Mouse (Mus musculus): ENCODE data around the gene Best1. TPM values are rescaled to one million over a fixed set of nuclear protein-coding genes. Genes with fewer than 3 reads are reported as not detected.

Gene Best1
- polyA plus RNA-seq (2014; fragmentation: Nextera tagmentation; extraction: Ambion mirVana): 0.10 and 0.41 TPM in 2 replicates

GRCm38 (mm10) chr19:10001206-10001969 is at the start of gene Best1, which contains the start of gene Rab3il1:
Best1 (minus strand) TSS chr19:10001633.
Rab3il1 (plus strand) TSS chr19:10001669.
- Histone ChIP-seq H3K27me3 (ENCODE audit: control insufficient read depth, insufficient read depth, low read length) (no peaks in the 10 kb centered on the region), H3K9me3 (replicated peaks; ENCODE audit: control insufficient read depth, low read length) (peaks cover 4% of the 10 kb centered on the region; the same call in 1 of the 2 replicates), H3K4me2 (no peak within 1 kb of the TSS), H3K9ac (ENCODE audit: low read depth, low read length) (no peak within 1 kb of the TSS), H3K4me1 (ENCODE audit: control insufficient read depth, insufficient read depth, low read length) (0 out of 2 replicates have a peak, but pooled peaks cover 2% of the 10 kb centered on the region), H3K4me3 (ENCODE audit: low read depth, low read length) (no peak within 1 kb of the TSS), H3K27ac (ENCODE audit: low read depth, low read length) (no peak within 1 kb of the TSS), H3K36me3 (ENCODE audit: control insufficient read depth, insufficient read depth, low read length) (no peaks in the 10 kb centered on the region)
- WGBS (ENCODE audit: insufficient replicate concordance): 66% methylated on average over 7 of the region's 7 CpGs
- no peak for ATAC-seq (replicated peaks; ENCODE audit: insufficient number of reproducible peaks, low FRiP score, low TSS enrichment)

DNA sequence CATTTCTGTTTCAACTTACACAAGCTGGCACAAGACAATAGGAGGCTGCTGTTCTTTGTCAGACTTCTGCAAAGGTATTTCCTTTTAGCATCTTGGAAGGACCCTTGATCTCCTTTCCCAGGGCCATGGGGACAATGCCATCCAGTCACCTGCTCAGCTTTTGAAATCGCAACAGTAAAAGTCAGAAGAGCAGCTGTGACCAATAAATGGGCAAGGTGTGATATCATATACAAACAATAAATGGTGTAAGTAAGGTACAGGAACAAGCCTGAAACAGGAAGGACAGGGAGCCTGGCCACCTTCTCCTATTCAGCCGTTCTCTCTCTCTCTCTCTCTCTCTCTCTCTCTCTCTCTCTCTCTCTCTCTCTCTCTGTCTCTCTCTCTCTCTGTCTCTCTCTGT is 49.0 kb upstream of the Best1 start:
- H3K4me2 ChIP-seq: no peak overlapping the region
- no peak for ATAC-seq (replicated peaks; ENCODE audit: insufficient number of reproducible peaks, low FRiP score, low TSS enrichment)
- 73% methylated on average over 2 of the region's 2 CpGs for WGBS (ENCODE audit: insufficient replicate concordance)

DNA sequence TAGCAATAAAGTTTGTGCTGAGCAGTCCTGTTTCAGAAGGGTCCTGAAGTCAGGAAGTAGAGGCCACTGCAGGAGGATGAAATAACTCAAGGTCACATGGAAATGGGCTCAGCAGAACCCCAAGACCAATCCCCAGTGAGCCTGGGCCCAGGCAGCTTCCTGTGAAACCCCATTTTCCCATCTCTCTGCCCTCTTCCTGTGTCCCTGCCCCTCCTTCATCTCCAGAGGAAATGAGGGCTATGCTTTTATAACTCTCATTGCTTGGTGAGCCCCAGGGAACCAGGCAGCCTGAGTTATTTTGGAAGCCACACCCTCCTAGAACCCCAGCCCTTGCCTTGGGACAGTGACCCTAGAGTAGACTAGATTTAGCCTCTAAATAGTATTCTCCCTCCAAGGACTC is 48.1 kb upstream of the Best1 start:
- Histone ChIP-seq H3K27ac (ENCODE audit: low read depth, low read length) (no peak overlapping the region), H3K27me3 (ENCODE audit: control insufficient read depth, insufficient read depth, low read length) (no peaks in the 10 kb centered on the region), H3K4me1 (ENCODE audit: control insufficient read depth, insufficient read depth, low read length) (peaks cover 20% of the 10 kb centered on the region), H3K4me2 (no peak overlapping the region), H3K9ac (ENCODE audit: low read depth, low read length) (no peak overlapping the region), H3K4me3 (ENCODE audit: low read depth, low read length) (no peak overlapping the region), H3K36me3 (ENCODE audit: control insufficient read depth, insufficient read depth, low read length) (peaks cover 4% of the 10 kb centered on the region; the same call in 1 of the 2 replicates), H3K9me3 (replicated peaks; ENCODE audit: control insufficient read depth, low read length) (no peaks in the 10 kb centered on the region)
- ATAC-seq (replicated peaks; ENCODE audit: insufficient number of reproducible peaks, low FRiP score, low TSS enrichment): no peak

More for the DNA sequence above, 49.0 kb upstream of the Best1 start:
- H3K4me1 ChIP-seq (ENCODE audit: control insufficient read depth, insufficient read depth, low read length): peaks cover 20% of the 10 kb centered on the region
- H3K27ac ChIP-seq (ENCODE audit: low read depth, low read length): no peak overlapping the region
- H3K9me3 ChIP-seq (replicated peaks; ENCODE audit: control insufficient read depth, low read length): no peaks in the 10 kb centered on the region
- no peak overlapping the region for H3K9ac ChIP-seq (ENCODE audit: low read depth, low read length)
- H3K36me3 ChIP-seq (ENCODE audit: control insufficient read depth, insufficient read depth, low read length): peaks cover 8% of the 10 kb centered on the region; the same call in 1 of the 2 replicates
- H3K4me3 ChIP-seq (ENCODE audit: low read depth, low read length): no peak overlapping the region
- no peaks in the 10 kb centered on the region for H3K27me3 ChIP-seq (ENCODE audit: control insufficient read depth, insufficient read depth, low read length)

DNA sequence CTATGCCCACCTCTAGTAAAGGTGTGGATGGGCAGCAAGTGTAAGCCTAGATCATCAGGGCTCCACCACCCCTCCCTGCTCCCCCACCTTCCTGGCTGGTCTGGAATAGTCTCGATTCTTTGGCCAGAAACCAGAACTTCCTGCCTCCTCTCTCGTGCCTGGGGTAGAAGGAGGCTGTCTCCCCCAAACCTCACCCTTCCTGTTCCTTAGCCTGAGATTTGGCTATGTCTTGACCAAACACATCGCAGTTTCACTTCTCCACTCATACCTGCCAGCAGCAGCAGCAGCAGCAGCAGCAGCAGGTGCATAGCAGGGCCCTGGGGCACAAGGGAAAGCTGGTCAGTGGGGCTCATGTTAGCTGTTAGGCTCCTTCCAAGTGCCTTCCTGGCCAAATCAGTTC is 45.5 kb upstream of the Best1 start:
- Histone ChIP-seq H3K4me2 (no peak overlapping the region), H3K27me3 (ENCODE audit: control insufficient read depth, insufficient read depth, low read length) (no peaks in the 10 kb centered on the region), H3K36me3 (ENCODE audit: control insufficient read depth, insufficient read depth, low read length) (no peaks in the 10 kb centered on the region), H3K4me3 (ENCODE audit: low read depth, low read length) (no peak overlapping the region), H3K4me1 (ENCODE audit: control insufficient read depth, insufficient read depth, low read length) (peaks cover 37% of the 10 kb centered on the region), H3K9ac (ENCODE audit: low read depth, low read length) (no peak overlapping the region), H3K9me3 (replicated peaks; ENCODE audit: control insufficient read depth, low read length) (no peaks in the 10 kb centered on the region), H3K27ac (ENCODE audit: low read depth, low read length) (0 out of 2 replicates have a peak overlapping the region, but pooled peaks have one; percentile 16)
- ATAC-seq (replicated peaks; ENCODE audit: insufficient number of reproducible peaks, low FRiP score, low TSS enrichment): no peak
- 47% methylated on average over 3 of the region's 3 CpGs for WGBS (ENCODE audit: insufficient replicate concordance)

- Histone ChIP-seq H3K36me3 (ENCODE audit: control insufficient read depth, insufficient read depth, low read length) (no peaks in the 10 kb centered on the region), H3K9me3 (replicated peaks; ENCODE audit: control insufficient read depth, low read length) (no peaks in the 10 kb centered on the region), H3K27me3 (ENCODE audit: control insufficient read depth, insufficient read depth, low read length) (no peaks in the 10 kb centered on the region), H3K27ac (ENCODE audit: low read depth, low read length) (no peak overlapping the region), H3K9ac (ENCODE audit: low read depth, low read length) (no peak overlapping the region), H3K4me3 (ENCODE audit: low read depth, low read length) (no peak overlapping the region), H3K4me1 (ENCODE audit: control insufficient read depth, insufficient read depth, low read length) (peaks cover 41% of the 10 kb centered on the region), H3K4me2 (no peak overlapping the region)
- 56% methylated on average over 4 of the region's 4 CpGs for WGBS (ENCODE audit: insufficient replicate concordance)
- ATAC-seq (replicated peaks; ENCODE audit: insufficient number of reproducible peaks, low FRiP score, low TSS enrichment): no peak
Observed at GRCm38 (mm10) chr19:10046346-10046745, 44.9 kb upstream of the Best1 start.

DNA sequence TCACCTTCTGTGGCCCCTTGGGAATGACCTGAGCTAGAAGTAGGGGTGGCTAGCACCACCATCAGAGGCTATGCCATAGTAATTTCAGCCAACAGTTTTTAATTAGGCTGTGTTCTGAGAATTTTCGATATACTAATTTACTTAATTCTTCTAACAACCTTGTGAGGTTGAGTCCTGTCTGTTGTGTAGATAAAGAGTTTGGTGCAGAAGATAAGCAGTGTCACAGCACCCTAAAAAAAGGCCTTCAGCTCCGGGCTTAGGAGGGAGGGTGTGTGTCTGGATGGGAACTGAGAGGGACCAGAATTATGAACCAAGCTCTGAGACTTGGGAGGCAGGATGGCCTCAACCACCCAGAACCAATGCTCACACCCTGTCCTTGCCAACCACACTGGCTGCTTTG is 44.3 kb upstream of the Best1 start:
- WGBS (ENCODE audit: insufficient replicate concordance): 56% methylated on average over 2 of the region's 2 CpGs
- H3K4me1 ChIP-seq (ENCODE audit: control insufficient read depth, insufficient read depth, low read length): peaks cover 41% of the 10 kb centered on the region
- no peak overlapping the region for H3K27ac ChIP-seq (ENCODE audit: low read depth, low read length)
- no peak for ATAC-seq (replicated peaks; ENCODE audit: insufficient number of reproducible peaks, low FRiP score, low TSS enrichment)
- H3K27me3 ChIP-seq (ENCODE audit: control insufficient read depth, insufficient read depth, low read length): no peaks in the 10 kb centered on the region
- no peaks in the 10 kb centered on the region for H3K9me3 ChIP-seq (replicated peaks; ENCODE audit: control insufficient read depth, low read length)
- no peak overlapping the region for H3K4me3 ChIP-seq (ENCODE audit: low read depth, low read length)
- no peak overlapping the region for H3K4me2 ChIP-seq
- no peak overlapping the region for H3K9ac ChIP-seq (ENCODE audit: low read depth, low read length)
- H3K36me3 ChIP-seq (ENCODE audit: control insufficient read depth, insufficient read depth, low read length): no peaks in the 10 kb centered on the region

DNA sequence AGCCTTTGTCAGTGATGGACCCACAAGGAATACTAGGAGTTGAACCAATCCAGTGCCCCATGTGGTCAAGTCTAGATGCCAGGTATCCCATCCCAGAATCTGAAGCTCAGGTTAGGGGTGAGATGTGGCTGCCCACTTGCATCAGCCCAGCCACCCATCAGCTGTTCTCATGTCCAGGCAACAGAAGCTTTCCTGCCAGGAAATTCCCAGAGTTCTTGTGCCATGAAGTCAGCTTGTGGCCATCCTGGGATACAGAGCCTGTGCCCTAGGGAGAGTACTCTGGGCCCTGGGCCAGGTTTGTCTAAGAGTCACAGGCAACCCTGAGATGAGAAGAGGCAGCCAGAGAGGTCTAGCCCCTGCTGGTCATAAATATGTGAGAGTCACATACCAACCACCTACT is 42.2 kb upstream of the Best1 start:
- H3K27ac ChIP-seq (ENCODE audit: low read depth, low read length): peak overlapping the region; percentile 13; the same call in 1 of the 2 replicates
- no peak overlapping the region for H3K4me3 ChIP-seq (ENCODE audit: low read depth, low read length)
- H3K9me3 ChIP-seq (replicated peaks; ENCODE audit: control insufficient read depth, low read length): no peaks in the 10 kb centered on the region
- peaks cover 44% of the 10 kb centered on the region for H3K4me1 ChIP-seq (ENCODE audit: control insufficient read depth, insufficient read depth, low read length)
- no peak for ATAC-seq (replicated peaks; ENCODE audit: insufficient number of reproducible peaks, low FRiP score, low TSS enrichment)
- peak overlapping the region; percentile 95 for H3K4me2 ChIP-seq
- no peaks in the 10 kb centered on the region for H3K27me3 ChIP-seq (ENCODE audit: control insufficient read depth, insufficient read depth, low read length)
- no peak overlapping the region for H3K9ac ChIP-seq (ENCODE audit: low read depth, low read length)
- no peaks in the 10 kb centered on the region for H3K36me3 ChIP-seq (ENCODE audit: control insufficient read depth, insufficient read depth, low read length)

DNA sequence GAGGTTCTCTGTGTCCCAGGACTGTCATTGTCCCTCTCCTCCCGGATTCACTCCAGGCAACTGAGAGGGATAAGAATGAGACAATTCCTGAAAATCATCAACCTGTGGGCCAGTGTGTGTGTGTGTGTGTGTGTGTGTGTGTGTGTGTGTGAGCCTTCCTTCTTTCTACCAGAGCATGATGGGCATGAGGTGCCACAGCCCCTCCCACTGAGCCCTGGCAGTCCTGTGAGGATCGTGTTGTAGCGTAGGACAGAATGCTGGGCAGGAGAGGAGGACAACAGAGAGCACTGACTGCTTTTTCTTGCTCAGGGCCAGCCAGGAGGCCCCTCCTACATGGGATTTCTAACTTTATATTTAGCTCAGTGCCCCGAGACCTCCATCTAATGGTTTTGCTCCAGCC is 41.4 kb upstream of the Best1 start:
- no peak for ATAC-seq (replicated peaks; ENCODE audit: insufficient number of reproducible peaks, low FRiP score, low TSS enrichment)
- H3K27ac ChIP-seq (ENCODE audit: low read depth, low read length): peak overlapping the region; percentile 13; the same call in 1 of the 2 replicates
- H3K4me2 ChIP-seq: peak overlapping the region; percentile 95
- peak overlapping the region; percentile 76 for H3K4me3 ChIP-seq (ENCODE audit: low read depth, low read length)
- 78% methylated on average over 4 of the region's 4 CpGs for WGBS (ENCODE audit: insufficient replicate concordance)
- no peaks in the 10 kb centered on the region for H3K27me3 ChIP-seq (ENCODE audit: control insufficient read depth, insufficient read depth, low read length)
- H3K4me1 ChIP-seq (ENCODE audit: control insufficient read depth, insufficient read depth, low read length): peaks cover 47% of the 10 kb centered on the region
- H3K9me3 ChIP-seq (replicated peaks; ENCODE audit: control insufficient read depth, low read length): no peaks in the 10 kb centered on the region
- H3K36me3 ChIP-seq (ENCODE audit: control insufficient read depth, insufficient read depth, low read length): no peaks in the 10 kb centered on the region
- peak overlapping the region; percentile 79 for H3K9ac ChIP-seq (ENCODE audit: low read depth, low read length)

- no peaks in the 10 kb centered on the region for H3K36me3 ChIP-seq (ENCODE audit: control insufficient read depth, insufficient read depth, low read length)
- H3K9me3 ChIP-seq (replicated peaks; ENCODE audit: control insufficient read depth, low read length): no peaks in the 10 kb centered on the region
- H3K4me2 ChIP-seq: peak overlapping the region; percentile 95
- no peak for ATAC-seq (replicated peaks; ENCODE audit: insufficient number of reproducible peaks, low FRiP score, low TSS enrichment)
- H3K4me3 ChIP-seq (ENCODE audit: low read depth, low read length): peak overlapping the region; percentile 76
- peaks cover 47% of the 10 kb centered on the region for H3K4me1 ChIP-seq (ENCODE audit: control insufficient read depth, insufficient read depth, low read length)
- 38% methylated on average over 6 of the region's 6 CpGs for WGBS (ENCODE audit: insufficient replicate concordance)
- H3K9ac ChIP-seq (ENCODE audit: low read depth, low read length): peak overlapping the region; percentile 79
- no peaks in the 10 kb centered on the region for H3K27me3 ChIP-seq (ENCODE audit: control insufficient read depth, insufficient read depth, low read length)
- H3K27ac ChIP-seq (ENCODE audit: low read depth, low read length): peak overlapping the region; percentile 78; the same call in 1 of the 2 replicates
Observed at GRCm38 (mm10) chr19:10042232-10042631, 40.8 kb upstream of the Best1 start.

All from heart, embryonic 11.5 days (tissue).